Mouse (Mus musculus): ENCODE results near the gene Peg3. TPM values are rescaled to one million over a fixed set of nuclear protein-coding genes. Genes with fewer than 3 reads are reported as not detected.
"Not testable (repeated sequence)": the region's sequence is repeated elsewhere in the genome, so short reads cannot be mapped to it uniquely, and the experiment has no call there.

Gene Peg3
- total and polyA plus RNA-seq, 3 experiments = not detected

GRCm38 (mm10) chr7:6776314-6777059 is 46.3 kb upstream of the Peg3 start:
- Histone ChIP-seq H3K36me3 (ENCODE audit: control insufficient read depth in 1 of 2, insufficient read depth in 2 of 2, low read length in 2 of 2) (no peaks in the 10 kb centered on the region), H3K27ac (ENCODE audit: control insufficient read depth, low read depth, low read length) (no peak overlapping the region), H3K9ac (ENCODE audit: control insufficient read depth, low read depth, low read length, poor library complexity, severe bottlenecking) (no peak overlapping the region), H3K4me1 (ENCODE audit: control insufficient read depth in 1 of 2, insufficient read depth in 2 of 2, low read length in 2 of 2) (no peaks in the 10 kb centered on the region), H3K27me3 (ENCODE audit: control insufficient read depth in 1 of 2, insufficient read depth in 2 of 2, low read length in 2 of 2) (no peaks in the 10 kb centered on the region), H3K4me3 (ENCODE audit: control insufficient read depth in 1 of 2, insufficient read depth in 1 of 2, low read depth in 2 of 2, low read length in 2 of 2) (no peak overlapping the region), H3K79me2 (ENCODE audit: control insufficient read depth, insufficient read depth, low read length, poor library complexity) (no peaks in the 10 kb centered on the region), H3K9me3 (replicated peaks; ENCODE audit: insufficient read depth, low read length) (no peaks in the 10 kb centered on the region)
- no peak for DNase-seq (ENCODE audit: low read depth, low spot score)
- TF ChIP-seq USF1 (IDR thresholded peaks at IDR 0.05; ENCODE audit: low read depth, low read length) = no peak
- TF ChIP-seq TBP (IDR thresholded peaks at IDR 0.05; ENCODE audit: low read depth, low read length) = no peak
- TF ChIP-seq POLR2A (IDR thresholded peaks at IDR 0.05; ENCODE audit: control insufficient read depth in 1 of 2, insufficient read depth in 1 of 2, low read depth in 1 of 2, low read length in 2 of 2, poor library complexity in 1 of 2) = no peak
- no peak for TF ChIP-seq ELF1 (IDR thresholded peaks at IDR 0.05; ENCODE audit: low read depth, low read length)
- TF ChIP-seq MYC (IDR thresholded peaks at IDR 0.05; ENCODE audit: low read depth, low read length) = no peak
- TF ChIP-seq ZKSCAN1 (IDR thresholded peaks at IDR 0.05; ENCODE audit: low read depth, low read length) = no peak
- TF ChIP-seq MYB (IDR thresholded peaks at IDR 0.05; ENCODE audit: low read depth, low read length) = no peak
- TF ChIP-seq POLR2AphosphoS2 (IDR thresholded peaks at IDR 0.05; ENCODE audit: low read length) = no peak
- TF ChIP-seq MAX (IDR thresholded peaks at IDR 0.05; ENCODE audit: low read length) = no peak
- no peak for TF ChIP-seq CHD2 (IDR thresholded peaks at IDR 0.05; ENCODE audit: low read length)
- no peak for TF ChIP-seq POLR2AphosphoS5 (IDR thresholded peaks at IDR 0.05; ENCODE audit: borderline replicate concordance, low read depth, low read length)
- TF ChIP-seq ZNF384 (IDR thresholded peaks at IDR 0.05; ENCODE audit: low read depth, low read length) = no peak
- no peak for TF ChIP-seq NELFE (IDR thresholded peaks at IDR 0.05; ENCODE audit: low read depth, low read length)

DNA sequence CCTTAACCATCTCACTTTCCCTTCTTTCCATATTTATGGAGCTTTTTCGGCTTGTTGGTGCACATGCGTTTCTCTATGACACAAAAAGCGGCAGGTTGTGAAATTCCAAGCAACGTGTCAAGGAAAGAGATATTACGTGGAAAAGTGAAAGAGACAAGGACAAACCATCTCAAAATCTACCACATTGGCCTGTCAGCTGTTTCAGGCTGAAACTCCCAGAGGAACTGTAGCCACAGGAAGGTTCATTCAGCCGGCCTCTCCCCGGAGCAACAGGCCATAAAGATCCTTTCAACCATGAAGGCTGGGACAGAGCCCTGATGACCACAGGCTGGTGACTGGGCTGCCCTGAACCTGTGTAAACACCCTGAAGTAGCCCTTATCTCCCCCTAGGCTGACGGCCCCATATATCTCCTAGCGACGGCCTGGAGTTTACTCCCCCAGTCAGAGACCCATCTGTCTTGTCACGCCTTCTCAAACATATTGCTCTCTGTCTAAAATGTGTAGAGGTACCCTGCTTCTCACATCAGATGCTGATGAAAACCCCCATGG is 43.7 kb upstream of the Peg3 start:
- H3K36me3 ChIP-seq (ENCODE audit: control insufficient read depth in 1 of 2, insufficient read depth in 2 of 2, low read length in 2 of 2); H3K9ac ChIP-seq (ENCODE audit: control insufficient read depth, low read depth, low read length, poor library complexity, severe bottlenecking); H3K79me2 ChIP-seq (ENCODE audit: control insufficient read depth, insufficient read depth, low read length, poor library complexity); H3K4me3 ChIP-seq (ENCODE audit: control insufficient read depth in 1 of 2, insufficient read depth in 1 of 2, low read depth in 2 of 2, low read length in 2 of 2); DNase-seq (ENCODE audit: low read depth, low spot score); H3K27ac ChIP-seq (ENCODE audit: control insufficient read depth, low read depth, low read length); H3K4me1 ChIP-seq (ENCODE audit: control insufficient read depth in 1 of 2, insufficient read depth in 2 of 2, low read length in 2 of 2); H3K9me3 ChIP-seq (replicated peaks; ENCODE audit: insufficient read depth, low read length); H3K27me3 ChIP-seq (ENCODE audit: control insufficient read depth in 1 of 2, insufficient read depth in 2 of 2, low read length in 2 of 2): not testable (repeated sequence)

DNA sequence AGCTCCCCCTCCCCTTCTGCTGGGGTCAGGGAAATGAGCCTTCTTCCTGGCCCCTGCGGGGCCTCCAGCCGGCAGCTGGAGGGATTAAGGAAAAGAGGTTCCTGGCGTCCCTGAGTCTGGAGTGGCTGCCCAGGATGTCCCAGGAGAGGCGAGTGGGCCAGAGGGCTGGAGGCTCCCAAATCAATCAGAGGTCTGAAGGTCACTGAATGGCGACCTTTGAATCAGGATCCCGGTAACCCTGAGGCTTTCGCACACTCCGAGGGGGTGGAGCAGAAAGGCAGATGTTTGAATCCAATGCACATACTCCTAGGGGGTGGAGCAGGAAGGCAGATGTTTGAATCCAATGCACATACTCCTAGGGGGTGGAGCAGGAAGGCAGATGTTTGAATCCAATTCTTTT is 40.1 kb upstream of the Peg3 start:
- DNase-seq (ENCODE audit: low read depth, low spot score) = no peak
- Histone ChIP-seq H3K9ac (ENCODE audit: control insufficient read depth, low read depth, low read length, poor library complexity, severe bottlenecking) (no peak overlapping the region), H3K79me2 (ENCODE audit: control insufficient read depth, insufficient read depth, low read length, poor library complexity) (no peaks in the 10 kb centered on the region), H3K4me3 (ENCODE audit: control insufficient read depth in 1 of 2, insufficient read depth in 1 of 2, low read depth in 2 of 2, low read length in 2 of 2) (no peak overlapping the region), H3K27ac (ENCODE audit: control insufficient read depth, low read depth, low read length) (no peak overlapping the region), H3K9me3 (replicated peaks; ENCODE audit: insufficient read depth, low read length) (no peaks in the 10 kb centered on the region), H3K36me3 (ENCODE audit: control insufficient read depth in 1 of 2, insufficient read depth in 2 of 2, low read length in 2 of 2) (no peaks in the 10 kb centered on the region), H3K4me1 (ENCODE audit: control insufficient read depth in 1 of 2, insufficient read depth in 2 of 2, low read length in 2 of 2) (no peaks in the 10 kb centered on the region), H3K27me3 (ENCODE audit: control insufficient read depth in 1 of 2, insufficient read depth in 2 of 2, low read length in 2 of 2) (no peaks in the 10 kb centered on the region)
- TF ChIP-seq BHLHE40 (IDR thresholded peaks at IDR 0.05; ENCODE audit: borderline replicate concordance, low read depth, low read length) = no peak
- TF ChIP-seq E2F4 (IDR thresholded peaks at IDR 0.05; ENCODE audit: borderline replicate concordance, low read depth, low read length) = no peak
- TF ChIP-seq MXI1 (IDR thresholded peaks at IDR 0.05; ENCODE audit: low read depth, low read length) = no peak
- TF ChIP-seq RCOR1 (IDR thresholded peaks at IDR 0.05; ENCODE audit: low read depth, low read length) = no peak
- TF ChIP-seq GABPA (IDR thresholded peaks at IDR 0.05; ENCODE audit: low read depth, low read length) = no peak
- TF ChIP-seq JUND (IDR thresholded peaks at IDR 0.05; ENCODE audit: low read depth, low read length) = no peak
- TF ChIP-seq POLR2A (IDR thresholded peaks at IDR 0.05; ENCODE audit: control insufficient read depth in 1 of 2, insufficient read depth in 1 of 2, low read depth in 1 of 2, low read length in 2 of 2, poor library complexity in 1 of 2) = no peak
- no peak for TF ChIP-seq ZC3H11A (IDR thresholded peaks at IDR 0.05; ENCODE audit: low read depth, low read length)
- TF ChIP-seq GATA1 (IDR thresholded peaks at IDR 0.05; ENCODE audit: low read depth, low read length) = no peak
- no peak for TF ChIP-seq TBP (IDR thresholded peaks at IDR 0.05; ENCODE audit: low read depth, low read length)
- TF ChIP-seq MAFK (IDR thresholded peaks at IDR 0.05; ENCODE audit: borderline replicate concordance, low read depth, low read length) = no peak
- no peak for TF ChIP-seq POLR2AphosphoS2 (IDR thresholded peaks at IDR 0.05; ENCODE audit: low read length)
- no peak for TF ChIP-seq CTCF (IDR thresholded peaks at IDR 0.05 in 2 of 3, conservative IDR thresholded peaks at IDR 0.05 in 1 of 3; ENCODE audit: control insufficient read depth in 1 of 3, insufficient read depth in 1 of 3, low read depth in 2 of 3, low read length in 3 of 3, poor library complexity in 1 of 3, severe bottlenecking in 1 of 3)
- TF ChIP-seq NRF1 (IDR thresholded peaks at IDR 0.05; ENCODE audit: insufficient read depth, low read depth, low read length, poor library complexity, severe bottlenecking) = no peak

Measured in MEL (cell line).